Mouse (Mus musculus) cerebellum, adult 11 months (tissue): Measurements from ENCODE around the gene Vps52.

Experiments used
- DNase-seq: peaks from one replicate; pipeline ENCODE4 v3.0.0; 2022

The Vps52 gene

DNA sequence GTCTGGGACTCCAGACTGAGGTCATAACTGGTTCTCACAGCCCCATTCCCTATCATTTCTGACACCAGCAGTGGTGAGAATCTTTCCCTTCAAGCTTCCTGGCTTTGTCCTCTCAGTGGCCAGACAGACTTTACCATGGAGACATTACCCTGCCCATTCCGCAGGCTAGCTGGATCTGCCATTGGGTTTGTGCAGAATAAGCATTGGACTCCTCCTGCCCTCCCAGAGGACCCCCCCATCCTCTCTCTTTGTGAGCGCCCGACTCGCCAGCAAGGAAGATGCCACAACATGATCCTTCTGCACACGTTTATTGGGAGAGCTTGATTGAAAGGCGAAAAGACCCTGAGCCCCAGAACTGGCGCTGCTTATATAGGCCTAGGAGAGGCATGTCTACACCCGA lies 57.8 kb downstream of the Vps52 start:
- DNase-seq: no peak
